Mouse (Mus musculus) limb, embryonic 11.5 days (tissue): ENCODE results near the gene Shld2. TPM values are rescaled to one million over a fixed set of nuclear protein-coding genes. Genes with fewer than 3 reads are reported as not detected.

Source experiments
- ATAC-seq: fragments of 200-750 bp; cut with Nextera tagmentation; 2 replicates; pipeline ENCODE4 v1.8.0; 2017; ENCODE audit warnings: low read depth; ENCODE audit not compliant: insufficient number of reproducible peaks, low FRiP score, low TSS enrichment
- DNase-seq: peaks from one replicate; pipeline ENCODE4 v3.0.0-alpha.2; 2015; ENCODE audit warnings: low spot score
- H3K27ac ChIP-seq: fragments of 300-500 bp; sonication (generic); replicated peaks from 2 replicates; pipeline ENCODE4 v1.5.1; 2014; ENCODE audit warnings: low read depth, mild to moderate bottlenecking, low read length
- H3K27me3 ChIP-seq: fragments of 300-500 bp; sonication (generic); 2 replicates; pipeline ENCODE4 v1.6.1; 2014; ENCODE audit warnings: mild to moderate bottlenecking, low read length, mixed read lengths; ENCODE audit not compliant: control insufficient read depth, insufficient read depth
- H3K36me3 ChIP-seq: fragments of 300-500 bp; sonication (generic); 2 replicates; pipeline ENCODE4 v1.6.1; 2014; ENCODE audit warnings: mild to moderate bottlenecking, low read length, moderate library complexity, mixed read lengths; ENCODE audit not compliant: control insufficient read depth, insufficient read depth
- H3K4me1 ChIP-seq: fragments of 300-500 bp; sonication (generic); 2 replicates; pipeline ENCODE4 v1.6.1; 2014; ENCODE audit warnings: low read length, mixed read lengths; ENCODE audit not compliant: control insufficient read depth, insufficient read depth
- H3K4me2 ChIP-seq: fragments of 300-500 bp; sonication (generic); 2 replicates; pipeline ENCODE4 v1.6.1; 2014; ENCODE audit warnings: low read depth, mild to moderate bottlenecking, moderate library complexity; ENCODE audit not compliant: severe bottlenecking
- H3K4me3 ChIP-seq: fragments of 300-500 bp; sonication (generic); 2 replicates; pipeline ENCODE4 v1.5.1; 2014; ENCODE audit warnings: low read depth, low read length
- H3K9ac ChIP-seq: fragments of 300-500 bp; sonication (generic); 2 replicates; pipeline ENCODE4 v1.6.1; 2014; ENCODE audit warnings: mild to moderate bottlenecking, low read length
- H3K9me3 ChIP-seq: fragments of 300-500 bp; sonication (generic); 2 replicates; pipeline ENCODE4 v1.6.1; 2016; ENCODE audit warnings: low read length; ENCODE audit not compliant: control insufficient read depth
- WGBS: fragments of 180-500 bp; shearing (Covaris S2); extraction: QIAGEN DNeasy Blood & Tissue Kit; methylation state at CpG from one replicate; pipeline ENCODE4 v1.1.7; 2014; 5-methylcytosine and 5-hydroxymethylcytosine counted together
- polyA plus RNA-seq: library from polyadenylated mRNA; unstranded; fragments of >200 nt; fragmentation: Nextera tagmentation; extraction: Ambion mirVana; gene quantifications from 2 replicates; pipeline ENCODE4 v1.2.1, GENCODE M21; 2014

Gene Shld2
- polyA plus RNA-seq, 1 experiment from 2014 or later, result 12.7 TPM

DNA sequence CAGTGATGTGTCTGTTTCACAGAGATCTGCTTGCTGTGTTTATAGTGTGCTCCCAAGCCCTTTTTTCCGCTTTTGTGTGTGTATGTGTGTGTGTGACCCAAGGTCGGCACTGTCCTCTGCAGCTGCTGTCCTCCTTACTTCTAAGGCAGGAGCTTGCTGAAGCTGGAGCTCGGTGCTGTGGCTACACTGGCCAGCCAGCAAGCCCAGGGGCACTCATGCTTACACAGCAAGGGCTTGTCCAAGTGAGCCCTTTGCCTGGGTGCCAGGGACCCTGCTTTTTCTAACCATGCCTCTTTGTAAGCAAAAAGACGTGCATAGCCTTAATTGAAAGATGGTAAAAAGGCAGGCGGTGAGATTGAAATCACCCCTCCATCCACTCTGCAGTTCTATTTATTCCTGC lies 22.2 kb upstream of the Shld2 start:
- H3K4me3 ChIP-seq, result no peak overlapping the region
- peaks cover 16% of the 10 kb centered on the region for H3K36me3 ChIP-seq
- WGBS, result 96% methylated on average over 5 of the region's 5 CpGs

DNA sequence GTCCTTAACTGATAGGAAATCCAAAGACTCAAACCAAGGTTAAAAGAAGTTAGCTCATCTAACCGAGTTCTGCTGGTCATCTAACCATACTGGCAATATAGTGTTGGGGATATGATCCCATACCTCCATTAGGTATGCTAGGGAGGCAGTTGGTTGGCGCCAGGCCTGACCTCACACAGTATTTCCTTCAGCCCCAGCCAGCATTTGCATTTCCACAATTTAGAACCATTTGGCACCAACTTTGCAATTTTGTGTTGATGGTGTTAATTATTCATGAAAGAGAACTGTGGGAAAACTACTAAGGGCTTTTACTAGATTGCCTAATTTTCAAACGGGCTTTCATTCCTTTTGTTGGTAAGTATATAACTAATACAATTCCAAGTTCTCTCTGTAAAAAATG lies 21.6 kb upstream of the Shld2 start:
- WGBS, result 82% methylated on average over 3 of the region's 3 CpGs
- DNase-seq (no peak), ATAC-seq (no peak)
- Histone ChIP-seq H3K9ac (no peak overlapping the region), H3K4me3 (no peak overlapping the region), H3K27me3 (no peaks in the 10 kb centered on the region), H3K4me2 (no peak overlapping the region), H3K4me1 (no peaks in the 10 kb centered on the region), H3K36me3 (peaks cover 16% of the 10 kb centered on the region), H3K27ac (no peak overlapping the region), H3K9me3 (no peaks in the 10 kb centered on the region)

More for the DNA sequence above, 22.2 kb upstream of the Shld2 start:
- ATAC-seq, result no peak
- no peak overlapping the region for H3K27ac ChIP-seq
- DNase-seq, result no peak
- no peaks in the 10 kb centered on the region for H3K4me1 ChIP-seq
- H3K9me3 ChIP-seq, result no peaks in the 10 kb centered on the region
- no peak overlapping the region for H3K9ac ChIP-seq
- H3K4me2 ChIP-seq, result no peak overlapping the region
- no peaks in the 10 kb centered on the region for H3K27me3 ChIP-seq

DNA sequence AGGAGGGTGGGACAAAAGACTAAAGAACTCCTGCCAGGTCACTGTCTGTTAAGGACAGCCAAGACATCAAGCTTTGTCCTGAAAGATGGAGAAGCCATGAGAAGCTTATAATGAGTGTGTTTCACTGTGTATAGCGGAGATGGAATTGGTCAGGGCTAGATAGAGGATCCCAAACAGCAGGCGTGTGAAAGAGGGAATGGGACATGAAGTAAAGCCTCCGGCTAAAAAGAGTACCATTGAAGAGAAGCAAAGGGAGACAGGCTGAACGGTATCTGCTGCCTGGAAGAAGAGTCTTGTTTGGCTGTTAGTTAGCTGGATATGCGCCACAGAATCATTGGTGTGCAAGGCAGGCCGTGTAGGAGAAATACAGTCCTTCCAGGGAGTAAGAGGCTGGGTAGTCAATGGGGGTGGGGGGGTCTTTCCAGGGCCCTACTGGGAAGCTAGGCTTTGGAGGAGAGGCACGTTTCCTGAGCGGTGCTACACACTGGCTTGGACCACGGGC lies 20.4 kb upstream of the Shld2 start:
- no peak overlapping the region for H3K9ac ChIP-seq
- no peak overlapping the region for H3K4me2 ChIP-seq
- no peaks in the 10 kb centered on the region for H3K4me1 ChIP-seq
- H3K9me3 ChIP-seq, result no peaks in the 10 kb centered on the region
- no peak overlapping the region for H3K4me3 ChIP-seq
- H3K36me3 ChIP-seq, result peaks cover 13% of the 10 kb centered on the region
- H3K27ac ChIP-seq, result no peak overlapping the region
- 94% methylated on average over 9 of the region's 9 CpGs for WGBS
- no peak for ATAC-seq
- H3K27me3 ChIP-seq, result no peaks in the 10 kb centered on the region
- no peak for DNase-seq

DNA sequence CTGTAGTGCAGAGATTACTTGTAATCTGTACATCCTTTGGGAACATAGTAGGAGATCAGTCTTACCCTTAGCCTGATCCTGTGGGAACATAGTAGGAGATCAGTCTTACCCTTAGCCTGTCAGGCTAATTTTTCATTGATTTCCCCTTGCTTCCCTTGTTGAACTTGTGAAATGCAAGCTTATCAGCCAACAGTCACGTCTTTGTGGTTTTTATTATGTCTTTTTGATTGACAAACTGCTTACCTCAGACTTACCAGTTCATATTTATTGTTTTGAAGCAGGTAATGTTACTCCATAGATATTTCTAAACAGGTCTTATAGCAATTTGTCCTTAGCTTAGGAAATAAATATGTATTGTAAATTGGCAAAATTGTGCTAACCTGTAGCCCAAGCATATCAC lies 17.3 kb upstream of the Shld2 start:
- Histone ChIP-seq H3K4me3 (no peak overlapping the region), H3K27me3 (no peaks in the 10 kb centered on the region), H3K36me3 (peaks cover 7% of the 10 kb centered on the region; the same call in 1 of the 2 replicates), H3K27ac (no peak overlapping the region), H3K4me2 (no peak overlapping the region), H3K9ac (no peak overlapping the region), H3K4me1 (no peaks in the 10 kb centered on the region), H3K9me3 (no peaks in the 10 kb centered on the region)
- no peak for DNase-seq
- WGBS, result 74% methylated on average over 1 of the region's 1 CpGs
- no peak for ATAC-seq

GRCm38 (mm10) chr14:34326606-34327005 lies 16.3 kb upstream of the Shld2 start:
- DNase-seq, result no peak
- no peak for ATAC-seq
- 90% methylated on average over 3 of the region's 3 CpGs for WGBS
- Histone ChIP-seq H3K4me3 (no peak overlapping the region), H3K9me3 (no peaks in the 10 kb centered on the region), H3K27me3 (no peaks in the 10 kb centered on the region), H3K9ac (no peak overlapping the region), H3K4me1 (no peaks in the 10 kb centered on the region), H3K36me3 (peaks cover 7% of the 10 kb centered on the region; the same call in 1 of the 2 replicates), H3K4me2 (no peak overlapping the region), H3K27ac (no peak overlapping the region)

DNA sequence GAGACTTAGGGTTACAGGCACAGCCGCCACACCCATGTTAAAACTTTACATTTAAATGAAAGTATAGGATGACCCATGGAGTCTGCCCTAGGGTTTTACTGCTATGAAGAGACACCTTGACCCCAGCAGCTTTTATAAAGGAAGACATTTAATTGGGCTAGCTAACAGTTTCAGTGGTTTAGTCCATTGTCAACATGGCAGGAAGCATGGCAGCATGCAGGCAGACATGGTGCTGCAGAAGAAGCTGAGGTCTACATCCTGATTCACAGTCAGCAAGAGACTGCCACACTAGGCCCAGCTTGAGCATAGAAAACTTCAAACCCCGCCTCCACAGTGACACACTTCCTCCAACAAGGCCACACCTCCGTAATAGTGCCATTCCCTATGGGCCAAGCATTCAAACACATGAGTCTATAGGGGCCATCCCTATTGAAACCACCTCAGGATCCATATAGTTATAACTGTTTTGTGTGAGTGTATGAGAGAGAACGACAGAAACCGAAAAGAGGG lies 13.3 kb upstream of the Shld2 start:
- WGBS, result 95% methylated on average over 5 of the region's 5 CpGs
- Histone ChIP-seq H3K4me2 (no peak overlapping the region), H3K27me3 (no peaks in the 10 kb centered on the region), H3K9ac (no peak overlapping the region), H3K4me3 (no peak overlapping the region), H3K9me3 (no peaks in the 10 kb centered on the region), H3K36me3 (peaks cover 7% of the 10 kb centered on the region; the same call in 1 of the 2 replicates), H3K27ac (no peak overlapping the region), H3K4me1 (no peaks in the 10 kb centered on the region)
- ATAC-seq, result no peak
- no peak for DNase-seq

DNA sequence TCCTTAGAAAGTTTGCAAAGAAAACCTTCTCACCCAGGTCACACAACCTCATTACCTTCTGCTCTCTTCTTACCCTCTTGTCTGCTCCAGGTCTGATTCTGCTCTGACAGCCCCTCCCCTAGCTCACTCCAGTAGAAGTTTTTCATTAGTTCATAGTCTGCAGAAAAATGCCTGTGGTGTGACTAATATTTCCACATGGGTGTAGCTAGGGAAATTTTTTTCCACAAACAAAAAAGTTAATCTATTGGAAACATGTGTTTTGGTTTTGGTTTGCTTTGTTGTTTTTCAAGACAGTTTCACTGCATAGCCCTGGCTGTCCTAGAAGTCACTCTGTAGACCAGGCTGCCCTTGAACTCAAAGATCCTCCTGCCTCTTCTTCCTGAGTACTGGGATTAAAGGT lies 7.8 kb upstream of the Shld2 start:
- DNase-seq (no peak), ATAC-seq (no peak)
- no peaks in the 10 kb centered on the region for H3K4me1 ChIP-seq
- no peaks in the 10 kb centered on the region for H3K9me3 ChIP-seq
- no peak overlapping the region for H3K4me2 ChIP-seq
- no peak overlapping the region for H3K9ac ChIP-seq
- H3K27me3 ChIP-seq, result no peaks in the 10 kb centered on the region
- H3K27ac ChIP-seq, result no peak overlapping the region
- peaks cover 5% of the 10 kb centered on the region; the same call in 1 of the 2 replicates for H3K36me3 ChIP-seq
- no peak overlapping the region for H3K4me3 ChIP-seq

- no peak for DNase-seq
- 93% methylated on average over 3 of the region's 3 CpGs for WGBS
- Histone ChIP-seq H3K9me3 (no peaks in the 10 kb centered on the region), H3K36me3 (peaks cover 5% of the 10 kb centered on the region; the same call in 1 of the 2 replicates), H3K27me3 (no peaks in the 10 kb centered on the region), H3K4me1 (no peaks in the 10 kb centered on the region; the same call in 1 of the 2 replicates), H3K9ac (no peak overlapping the region), H3K4me3 (no peak overlapping the region), H3K4me2 (no peak overlapping the region), H3K27ac (no peak overlapping the region)
- no peak for ATAC-seq
These were observed 7.1 kb upstream of the Shld2 start for GRCm38 (mm10) chr14:34317431-34317830.

DNA sequence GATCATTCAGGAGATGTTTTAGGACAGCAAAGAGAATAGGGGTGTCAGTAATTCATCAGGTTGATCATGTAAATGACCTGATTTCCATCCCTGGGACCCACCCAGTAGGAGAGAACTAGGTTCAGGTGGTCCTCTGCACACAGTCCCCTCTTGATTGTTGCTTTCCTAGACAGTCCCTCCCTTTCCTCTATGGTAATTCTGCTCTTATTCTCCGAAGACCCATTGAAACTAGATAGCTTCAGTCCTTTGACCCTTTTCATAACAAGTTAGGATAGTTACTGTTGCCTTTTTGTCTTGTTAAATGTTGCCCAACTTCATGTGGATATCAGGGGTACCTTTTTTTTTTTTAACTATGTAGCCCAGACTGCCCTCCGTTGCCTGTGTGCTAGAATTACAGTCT lies 6.1 kb upstream of the Shld2 start:
- Histone ChIP-seq H3K9ac (no peak overlapping the region), H3K36me3 (peaks cover 5% of the 10 kb centered on the region; the same call in 1 of the 2 replicates), H3K9me3 (no peaks in the 10 kb centered on the region), H3K4me1 (peaks cover 5% of the 10 kb centered on the region; the same call in 1 of the 2 replicates), H3K27ac (no peak overlapping the region), H3K27me3 (no peaks in the 10 kb centered on the region), H3K4me2 (no peak overlapping the region), H3K4me3 (no peak overlapping the region)
- no peak for ATAC-seq
- 97% methylated on average over 2 of the region's 2 CpGs for WGBS
- no peak for DNase-seq
